Mouse (Mus musculus) kidney, postnatal 14 days (tissue): ENCODE results near the gene Nav2.
A peak's percentile ranks its signal among the peaks of the same experiment; 100 is the strongest.

Source experiments
- DNase-seq: peaks from one replicate; pipeline ENCODE4 v3.0.0; 2022; ENCODE audit warnings: mixed read lengths

Gene Nav2

DNA sequence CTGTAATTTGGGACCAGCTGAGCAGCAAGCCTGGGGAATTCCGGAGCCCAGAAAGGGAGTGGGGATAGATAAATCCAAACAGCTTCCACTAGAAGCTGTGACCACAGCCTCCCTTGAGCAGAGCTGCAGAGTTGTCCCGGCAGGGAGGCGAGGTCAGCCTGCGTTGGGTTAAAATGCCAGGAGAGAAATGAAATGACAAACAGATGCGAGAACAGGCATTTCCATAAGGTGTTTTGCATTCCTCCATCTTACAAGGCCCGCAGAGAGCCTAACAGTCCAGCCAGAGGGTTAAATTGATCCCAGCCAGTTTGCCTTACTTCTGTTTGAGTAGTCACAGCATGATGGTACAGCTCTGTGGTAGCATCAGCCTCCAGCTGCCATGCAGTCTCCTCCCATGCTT lies 309.3 kb downstream of the Nav2 start:
- no peak for DNase-seq

DNA sequence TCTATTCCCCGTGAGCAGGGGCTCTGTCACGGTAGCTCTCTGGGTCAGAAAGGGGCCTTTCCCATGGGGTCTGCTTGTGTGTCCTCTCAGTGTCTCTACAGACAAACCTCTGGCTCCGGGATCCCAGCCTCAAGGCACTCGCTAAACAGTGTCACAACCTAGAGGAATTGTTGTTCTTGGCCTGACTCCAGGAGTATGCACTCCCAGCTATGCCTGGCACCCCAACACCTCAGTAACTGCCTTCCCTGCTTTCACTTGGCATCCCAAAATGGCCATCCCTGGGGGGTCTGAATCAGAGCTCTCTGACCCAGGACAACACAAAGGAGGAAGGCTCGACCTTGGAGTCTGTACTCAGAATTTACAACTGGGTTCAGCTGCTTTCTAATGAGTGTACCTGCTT lies 317.2 kb downstream of the Nav2 start:
- DNase-seq, result no peak

DNA sequence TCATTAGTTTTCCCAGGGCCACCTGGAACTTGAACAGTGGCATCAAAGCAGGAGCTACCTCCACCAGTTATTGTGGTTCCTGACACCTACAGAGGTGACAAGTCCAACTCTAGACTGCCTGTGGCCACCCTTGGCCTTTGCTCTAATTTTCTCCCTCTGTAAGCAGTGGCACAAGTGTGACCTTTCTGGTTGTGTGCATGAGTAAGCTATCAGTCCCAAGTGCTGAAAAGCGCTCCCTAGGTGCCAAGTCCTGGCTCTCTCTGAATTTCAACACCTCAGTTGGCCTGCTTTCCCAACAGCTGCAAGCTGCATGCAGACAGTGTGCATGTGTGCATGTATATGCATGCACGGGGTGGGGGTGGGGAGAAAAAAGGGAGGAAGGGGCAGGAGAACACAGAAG lies 324.5 kb downstream of the Nav2 start:
- DNase-seq, result no peak

DNA sequence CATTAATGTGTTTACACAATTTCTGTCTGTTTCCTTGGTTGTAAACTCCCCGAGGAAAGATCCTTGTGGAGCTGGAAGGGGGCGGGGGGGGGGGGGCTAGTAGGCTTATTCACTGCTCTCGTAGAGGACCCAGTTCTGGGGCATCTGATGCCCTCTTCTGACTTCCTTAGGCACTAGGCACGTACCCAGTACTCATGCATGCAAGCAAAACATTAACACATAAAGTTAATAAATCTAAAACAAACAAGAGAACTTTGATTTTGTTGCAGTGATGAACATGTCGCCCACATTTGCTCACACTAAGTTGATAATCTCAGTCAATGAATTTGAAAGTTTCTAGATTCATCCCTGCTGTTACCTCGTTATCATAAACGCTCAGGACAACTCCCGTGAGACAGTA lies 325.8 kb downstream of the Nav2 start:
- no peak for DNase-seq

DNA sequence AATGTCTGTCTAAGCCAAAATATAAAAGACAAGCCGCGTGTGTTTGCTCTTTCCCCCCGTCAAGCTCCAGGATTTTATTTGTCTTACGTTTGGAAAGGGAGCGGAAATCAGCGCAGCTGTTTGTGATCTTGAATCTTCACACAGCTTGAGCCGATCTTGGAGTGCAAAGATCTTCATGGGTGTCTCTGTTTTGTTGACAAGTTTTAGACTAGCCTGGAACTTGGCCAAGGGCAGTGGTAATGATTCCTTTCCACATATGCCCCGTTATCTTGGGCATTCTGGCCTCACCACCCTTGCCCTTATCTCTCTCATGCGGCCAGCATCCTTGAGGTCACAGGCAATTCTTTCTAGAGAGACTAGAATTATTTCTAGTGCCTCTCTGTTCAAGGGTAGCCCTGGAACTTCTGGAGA lies 326.8 kb downstream of the Nav2 start:
- DNase-seq, result peak; percentile 42

DNA sequence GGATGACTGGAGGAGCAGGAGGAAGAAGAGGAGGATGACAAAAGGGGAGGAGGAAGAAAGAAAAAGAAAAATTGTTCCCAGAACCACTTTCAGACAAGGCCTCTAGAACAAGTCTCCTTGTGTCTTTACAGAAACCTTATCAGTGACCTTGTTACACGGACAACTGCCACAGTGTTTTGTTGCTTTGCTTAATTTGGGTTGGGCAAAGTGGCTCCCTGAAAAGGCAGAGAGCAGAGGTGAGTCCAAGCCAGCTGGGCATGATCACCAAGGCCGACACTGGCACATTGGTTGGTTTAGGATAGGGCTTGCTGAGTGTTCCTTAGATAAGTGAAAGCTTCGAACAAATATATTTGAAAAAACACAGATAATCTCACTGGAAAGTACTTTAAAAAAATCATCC lies 327.3 kb downstream of the Nav2 start:
- DNase-seq, result no peak

DNA sequence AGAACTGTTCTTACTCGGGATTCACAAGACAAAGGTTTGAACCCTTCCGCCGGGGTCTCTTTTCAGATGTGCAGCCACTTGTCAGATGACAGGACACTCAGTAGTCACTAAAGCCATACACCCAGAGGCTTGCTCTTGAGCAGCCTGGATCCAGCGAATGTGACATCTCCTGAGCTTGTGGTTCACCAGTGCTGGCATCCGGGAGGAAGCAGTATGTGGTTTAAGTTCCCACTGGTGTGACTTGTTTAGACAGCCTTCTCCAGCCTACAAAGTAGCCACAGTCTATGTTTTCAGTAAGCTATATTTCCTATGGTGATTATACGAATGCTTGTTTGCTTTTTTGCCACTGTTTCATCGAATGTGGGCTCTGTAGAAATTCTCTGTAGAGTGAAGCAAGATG lies 331.9 kb downstream of the Nav2 start:
- DNase-seq, result no peak

DNA sequence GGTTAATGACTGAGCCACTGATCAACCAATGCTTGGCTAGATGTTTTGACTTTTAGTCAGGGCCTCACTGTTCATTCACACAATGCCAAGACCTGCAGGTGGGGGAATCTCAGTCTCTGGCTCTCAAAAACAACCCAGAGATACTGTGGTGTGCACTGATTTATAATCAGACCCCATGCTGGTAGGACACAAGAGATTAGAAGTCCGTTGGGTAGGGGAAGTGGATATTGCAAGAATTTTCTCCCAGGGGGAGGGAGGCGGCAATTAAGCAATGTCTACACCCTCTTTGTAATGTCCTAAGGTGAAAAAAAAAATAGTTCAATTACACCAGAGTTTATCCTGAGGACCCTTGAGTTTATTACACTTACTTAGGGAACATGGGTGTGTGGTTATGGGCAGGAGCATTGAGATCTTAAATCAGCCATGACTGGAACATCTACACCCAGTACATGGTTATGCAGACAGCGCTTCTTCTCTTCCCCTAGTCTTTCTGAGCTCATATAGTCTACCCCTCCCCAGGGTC lies 332.8 kb downstream of the Nav2 start:
- DNase-seq, result no peak

DNA sequence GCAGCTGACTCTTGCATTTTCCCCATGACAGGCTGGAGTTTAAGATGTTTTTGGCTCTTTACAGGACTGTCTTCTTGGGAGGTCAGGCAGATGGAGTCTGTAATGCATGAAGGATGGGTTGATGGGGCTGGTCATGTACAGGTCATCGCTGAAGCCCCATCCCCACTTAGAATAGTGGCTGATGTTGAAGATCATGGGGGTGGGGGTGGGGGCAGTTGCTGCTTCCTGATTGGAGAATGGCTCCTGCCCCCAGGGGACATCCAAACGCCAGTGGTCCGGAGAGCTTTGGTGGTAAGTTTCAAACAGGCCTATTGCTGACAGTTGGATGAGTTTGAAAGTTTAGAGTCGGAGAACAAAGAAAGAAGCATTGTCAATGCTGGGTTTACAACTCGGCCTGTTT lies 333.7 kb downstream of the Nav2 start:
- DNase-seq, result no peak

DNA sequence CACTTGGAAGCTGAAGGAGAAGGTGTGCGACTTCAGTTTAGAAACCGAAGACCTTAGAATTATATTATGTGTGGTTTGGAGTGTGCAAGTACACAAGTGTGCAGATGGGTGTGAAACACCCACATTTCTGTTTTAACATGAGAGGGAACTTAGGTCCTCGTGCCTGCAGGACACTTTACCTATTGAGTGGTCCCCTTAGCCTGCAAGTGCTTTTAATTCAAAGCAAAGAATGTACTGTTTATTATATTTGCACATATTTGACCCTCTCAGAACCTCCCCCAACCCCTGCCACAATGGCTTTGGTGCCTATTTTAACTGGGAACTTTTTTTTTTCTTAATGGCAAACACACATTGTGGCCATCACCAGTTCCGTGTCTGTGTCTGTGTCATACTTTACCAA lies 334.6 kb downstream of the Nav2 start:
- DNase-seq, result no peak

DNA sequence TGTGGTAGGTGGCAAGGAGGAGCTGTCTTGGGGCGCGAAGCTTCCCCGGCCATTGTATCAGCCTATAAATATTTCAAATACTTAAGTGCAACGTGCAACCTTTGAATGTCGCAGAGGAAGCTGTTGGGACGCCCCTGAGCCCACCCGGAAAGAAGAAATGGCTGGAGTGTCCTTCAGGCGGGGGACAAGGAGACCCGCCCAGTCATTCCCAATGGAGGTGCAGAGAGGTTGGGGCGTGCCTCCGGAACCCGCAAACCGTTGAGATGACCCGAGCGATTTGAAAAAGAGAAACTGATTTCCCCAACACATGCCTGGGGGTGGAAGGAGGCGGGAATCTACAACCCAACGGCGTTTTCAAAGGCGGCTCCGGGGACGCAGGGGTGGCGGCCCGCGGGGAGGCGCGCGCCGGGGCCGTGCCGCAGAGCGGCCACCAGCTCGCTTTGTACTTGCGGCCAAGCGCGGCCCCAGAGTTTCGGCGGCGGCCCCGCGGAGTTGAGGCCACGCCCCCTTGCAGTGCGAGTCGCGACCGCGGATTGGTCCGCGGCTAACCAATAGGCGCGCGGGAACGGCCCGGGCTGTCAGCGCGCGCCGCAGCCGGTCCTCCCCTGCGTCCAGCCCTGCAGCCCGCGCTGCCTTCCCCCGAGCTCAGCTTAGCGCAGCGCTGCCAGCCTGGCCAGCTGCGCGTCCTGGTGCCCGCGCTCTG lies 337.2 kb downstream of the Nav2 start:
- DNase-seq, result peak; percentile 96

DNA sequence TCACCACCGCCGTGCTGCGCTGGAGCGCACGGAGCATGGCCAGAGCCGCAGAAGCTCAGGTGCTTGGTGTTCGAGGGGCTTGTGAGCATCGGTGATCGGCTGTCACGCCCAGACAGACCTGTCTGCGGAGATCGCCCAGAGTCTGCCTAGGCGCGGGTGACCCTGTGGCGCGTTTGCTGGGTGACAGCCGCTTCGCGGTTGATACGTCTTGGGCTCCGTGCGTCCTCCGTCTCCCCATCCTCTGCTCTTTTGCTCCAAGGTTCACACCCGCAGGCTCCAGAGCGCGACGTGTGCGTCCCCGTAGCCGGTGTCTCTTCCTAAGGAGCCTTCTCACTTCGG lies 337.7 kb downstream of the Nav2 start:
- no peak for DNase-seq

DNA sequence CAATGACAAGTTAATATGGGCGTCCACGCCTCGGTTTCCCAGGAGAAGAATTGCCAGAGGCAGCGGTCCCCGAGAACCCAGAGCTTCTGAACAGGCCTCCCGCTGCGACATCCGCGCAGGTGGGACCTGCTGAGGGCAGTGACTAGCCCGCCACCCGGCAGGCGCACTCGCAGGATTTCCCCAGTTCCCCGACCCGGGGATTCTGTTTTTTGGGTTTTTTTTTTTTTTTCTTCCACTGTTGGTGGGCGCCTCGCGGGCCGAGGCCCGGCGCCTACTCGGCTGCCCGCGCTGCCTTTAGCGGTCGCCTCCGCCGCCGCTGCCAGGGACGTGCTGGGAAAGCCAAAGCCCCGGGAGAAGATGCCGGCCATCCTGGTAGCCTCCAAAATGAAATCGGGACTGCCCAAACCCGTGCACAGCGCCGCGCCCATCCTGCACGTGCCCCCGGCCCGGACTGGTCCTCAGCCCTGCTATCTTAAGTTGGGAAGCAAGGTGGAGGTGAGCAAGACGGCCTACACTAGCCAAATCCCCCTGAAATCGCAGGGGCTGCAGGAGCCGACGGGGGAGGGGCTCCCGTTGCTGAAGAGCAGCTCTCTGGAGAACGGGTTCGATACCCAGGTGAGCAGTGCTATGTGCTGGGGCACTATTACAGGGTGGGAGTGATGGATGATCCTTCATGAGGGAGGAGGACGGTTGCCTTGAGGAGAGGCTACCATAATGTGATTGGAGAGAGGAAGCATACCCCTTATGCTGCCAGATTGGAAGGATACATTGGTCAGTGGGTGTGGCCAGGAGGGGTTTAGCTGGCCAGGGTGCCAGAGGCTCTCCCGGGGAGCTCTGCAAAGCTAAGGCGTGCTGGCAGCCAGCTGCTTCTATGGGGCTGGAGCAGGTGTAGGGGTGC lies 338.3 kb downstream of the Nav2 start:
- DNase-seq, result peak; percentile 25

DNA sequence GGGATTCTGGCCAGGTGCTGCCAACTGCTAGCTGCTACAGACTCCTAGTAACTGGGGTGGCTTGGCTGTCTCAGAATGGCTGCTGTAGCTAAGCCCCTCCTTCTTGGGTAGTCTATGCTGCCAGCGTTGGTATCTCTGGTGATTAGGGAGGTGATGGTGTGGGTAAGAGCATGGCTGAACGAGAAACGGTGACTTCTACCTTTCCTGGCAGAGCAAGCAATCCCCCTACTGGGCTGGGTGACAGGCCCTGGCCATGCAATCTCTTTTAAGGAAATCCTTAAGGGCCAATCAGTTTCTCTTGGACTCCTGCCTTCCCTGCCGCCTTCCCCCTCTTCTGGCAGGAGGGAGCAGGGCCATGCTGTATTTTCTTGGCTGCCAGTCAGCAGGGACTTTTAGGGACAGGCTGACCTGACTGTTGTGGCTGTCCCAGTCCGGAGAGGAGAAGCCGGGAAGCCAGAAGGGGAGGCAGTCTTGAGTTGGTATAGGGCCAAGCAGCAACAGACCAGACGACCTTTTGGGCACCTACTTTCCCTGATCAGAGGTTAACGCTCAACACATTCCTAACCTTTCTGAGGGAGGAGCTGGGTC lies 339.3 kb downstream of the Nav2 start:
- DNase-seq, result peak; percentile 77

DNA sequence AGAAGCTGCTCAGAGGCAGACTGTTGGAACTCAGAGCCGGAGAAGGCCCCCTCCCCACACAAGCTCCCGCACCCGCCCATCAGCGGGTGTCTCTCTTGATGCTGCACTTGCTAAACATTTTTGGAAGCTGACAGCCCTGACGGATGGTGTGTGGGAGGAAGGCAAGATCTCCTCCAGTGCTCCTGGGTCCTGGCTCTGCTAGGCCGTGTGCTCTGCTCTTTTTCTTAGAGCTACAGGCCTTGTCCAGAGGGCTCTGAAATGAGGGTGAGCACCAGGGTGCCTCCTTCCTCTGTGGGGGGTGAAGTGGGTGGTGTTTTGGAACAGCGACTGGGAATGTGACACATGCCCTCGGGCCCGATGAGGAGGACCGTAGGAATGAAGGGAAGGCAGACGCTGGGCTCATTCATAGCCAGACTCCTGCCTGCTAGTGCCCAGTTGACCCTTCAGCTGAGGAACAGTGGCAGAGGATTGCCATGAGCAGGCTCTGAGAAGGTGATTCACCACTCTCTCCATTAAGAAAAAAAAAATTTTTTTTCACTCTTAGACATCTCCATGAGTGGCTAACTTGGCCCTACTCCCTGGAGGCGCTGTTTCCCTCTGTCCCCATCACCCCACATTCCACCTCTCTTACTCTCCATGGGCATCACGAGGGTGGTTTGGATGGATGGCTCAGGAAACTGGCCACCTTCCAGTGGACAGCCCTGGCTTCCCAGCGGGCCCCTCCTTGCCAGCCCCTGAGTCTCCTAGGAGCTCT lies 340.0 kb downstream of the Nav2 start:
- peak; percentile 24 for DNase-seq

DNA sequence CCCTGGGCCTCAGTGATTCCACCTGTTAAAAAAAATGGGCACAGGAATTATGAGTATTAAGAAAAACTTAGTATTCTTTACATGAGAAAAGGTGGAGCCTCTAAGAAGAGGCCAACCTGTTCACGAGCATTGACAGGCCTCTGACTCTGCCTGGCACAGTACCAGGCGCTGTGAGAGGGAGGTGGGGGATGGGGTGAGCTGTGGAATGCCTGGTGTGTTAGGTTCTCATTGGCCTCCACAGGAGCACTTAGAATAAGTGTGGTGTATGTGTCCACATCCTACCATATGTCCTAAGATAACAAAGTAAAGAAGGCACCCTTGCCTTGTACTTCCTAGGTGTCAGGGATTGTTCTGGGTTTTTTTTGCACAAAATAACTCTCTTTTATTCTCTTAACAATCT lies 340.9 kb downstream of the Nav2 start:
- DNase-seq, result no peak

DNA sequence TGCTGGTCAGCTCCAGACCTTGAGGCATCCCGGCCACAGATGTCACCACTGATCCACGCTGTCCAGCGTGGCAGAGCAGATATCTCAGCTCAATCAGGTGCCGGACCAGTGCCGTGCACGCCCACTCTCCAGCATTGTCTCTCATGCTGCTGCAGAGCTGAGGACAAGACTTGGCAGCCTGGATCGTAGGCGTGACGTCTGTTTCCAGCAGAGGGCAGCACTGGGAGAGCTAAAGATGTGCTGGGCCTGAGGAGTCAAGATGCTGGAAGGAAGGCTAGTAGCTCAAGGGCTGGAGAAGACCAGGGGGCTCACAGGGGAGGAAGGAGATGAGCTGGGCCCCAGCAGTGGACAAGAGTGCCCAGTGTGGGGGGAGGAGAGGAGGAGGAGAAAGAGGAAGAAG lies 341.5 kb downstream of the Nav2 start:
- DNase-seq, result peak; percentile 84

DNA sequence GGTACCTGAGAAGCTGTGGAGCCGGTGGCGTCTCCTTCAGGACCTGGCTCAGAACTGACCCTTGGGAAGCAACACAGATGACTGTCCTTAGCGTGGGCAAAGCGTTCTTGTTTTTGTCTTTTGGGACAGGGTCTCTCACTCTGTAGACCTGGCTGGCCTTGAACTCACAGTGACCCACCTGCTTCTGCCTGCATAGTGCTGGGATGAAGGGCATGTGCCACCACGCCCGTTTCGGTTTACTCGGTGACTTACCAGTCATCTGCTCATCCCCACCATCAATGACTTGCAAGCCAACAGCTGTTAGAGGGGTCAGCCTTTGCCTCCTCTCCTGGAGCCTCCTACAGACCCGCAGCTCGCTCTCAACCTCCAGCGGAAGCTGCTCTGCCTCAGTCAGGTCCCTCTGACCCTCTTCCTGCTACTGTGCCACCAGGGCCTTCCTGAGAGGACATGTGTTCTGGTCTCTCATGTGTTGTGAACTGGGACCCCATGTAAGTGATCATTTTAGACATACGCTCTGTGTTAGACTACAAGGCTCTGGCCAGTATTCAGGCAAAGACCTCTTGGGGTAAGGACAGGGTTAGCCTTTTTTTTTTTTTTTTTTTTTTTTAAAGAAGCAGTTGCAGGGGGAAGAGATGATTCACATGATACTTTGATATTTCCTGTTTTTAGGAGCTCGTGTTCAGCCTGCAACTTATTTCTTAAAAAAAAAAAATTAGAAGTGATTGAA lies 342.2 kb downstream of the Nav2 start:
- DNase-seq, result no peak

DNA sequence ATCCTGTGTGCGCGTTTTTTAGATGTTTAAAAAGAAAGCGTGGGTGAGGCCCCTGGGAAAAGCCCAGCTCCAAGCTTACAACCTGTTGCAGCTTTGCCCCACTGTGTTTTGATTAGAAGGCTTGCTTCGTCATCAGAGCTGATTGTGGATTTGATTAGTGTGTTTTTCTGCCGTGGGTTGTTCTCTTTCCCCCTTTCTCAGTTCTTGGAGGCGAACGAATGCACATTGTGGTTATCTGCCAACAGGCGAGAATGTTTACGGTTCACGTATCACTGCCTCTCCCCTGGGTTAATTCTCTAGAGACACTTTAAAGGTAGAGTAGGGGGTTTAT lies 342.8 kb downstream of the Nav2 start:
- DNase-seq, result no peak

DNA sequence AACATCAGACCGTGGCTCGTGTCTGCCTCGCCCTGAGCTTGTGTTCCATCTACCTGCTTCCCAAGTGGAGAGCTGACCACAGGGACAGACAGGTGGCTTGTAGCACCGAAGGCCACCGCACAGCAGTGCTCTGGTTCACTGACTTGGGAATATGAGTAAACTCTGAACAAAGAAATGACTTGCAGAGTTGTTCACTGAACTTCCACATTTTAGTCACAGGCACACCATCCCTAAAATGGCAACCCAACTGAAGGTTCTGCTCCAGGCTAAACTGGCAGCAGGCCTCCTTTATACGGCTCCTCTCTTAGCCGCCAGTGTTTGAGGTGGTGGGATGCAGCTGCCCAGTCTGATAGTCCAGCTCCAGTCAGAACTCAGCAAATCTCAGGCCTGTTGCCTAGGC lies 343.9 kb downstream of the Nav2 start:
- no peak for DNase-seq

DNA sequence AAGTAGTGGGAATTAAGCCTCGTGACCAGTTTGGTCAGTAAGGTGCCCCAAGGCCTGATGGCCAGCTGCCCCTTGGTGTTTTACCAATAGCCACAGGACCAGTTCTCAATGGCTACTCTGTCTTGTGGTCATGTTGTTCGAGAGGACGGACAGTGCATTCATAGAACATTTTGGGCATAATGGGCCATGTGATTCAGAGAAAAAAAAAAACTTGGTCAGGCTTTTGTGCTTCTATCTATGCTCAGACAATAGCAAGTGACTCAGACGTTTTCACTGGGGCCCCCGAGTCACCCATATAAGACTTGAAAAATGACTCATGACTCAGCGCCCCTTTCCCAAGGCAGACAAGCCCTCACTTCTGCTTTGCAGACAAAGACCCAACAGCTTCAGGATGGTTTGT lies 344.4 kb downstream of the Nav2 start:
- no peak for DNase-seq

DNA sequence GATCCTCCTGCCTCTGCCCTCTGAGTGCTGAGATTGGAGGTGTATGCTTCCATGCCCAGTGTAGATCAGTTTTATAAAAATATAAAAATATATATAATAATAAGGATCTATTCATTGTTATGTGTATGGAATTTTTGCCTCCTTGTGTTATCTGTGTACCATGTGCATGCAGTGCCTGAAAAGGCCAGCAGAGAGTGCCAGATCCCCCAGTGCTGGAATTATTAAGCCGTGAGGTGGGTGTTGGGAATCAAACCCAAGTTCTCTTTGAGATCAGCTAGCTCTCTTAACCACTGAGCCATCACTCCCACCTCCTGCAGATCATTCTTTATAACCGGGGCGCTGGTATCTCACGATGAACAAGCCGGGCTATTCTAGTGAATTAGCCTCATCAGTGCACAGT lies 346.5 kb downstream of the Nav2 start:
- no peak for DNase-seq
